Mouse (Mus musculus): ENCODE data around the gene 1700001L19Rik.

Gene 1700001L19Rik

GRCm38 (mm10) chr13:68607652-68608405 is 10.6 kb downstream of the 1700001L19Rik start:
- DNase-seq (ENCODE audit: low read depth, low spot score), result peak; percentile 52

- peak; percentile 11 for DNase-seq (ENCODE audit: low read depth, low spot score)
These were observed 25.6 kb downstream of the 1700001L19Rik start for GRCm38 (mm10) chr13:68622792-68623191.

GRCm38 (mm10) chr13:68627041-68627440 is 29.8 kb downstream of the 1700001L19Rik start:
- no peak for DNase-seq (ENCODE audit: low read depth, low spot score)

GRCm38 (mm10) chr13:68642786-68643185 is 45.6 kb downstream of the 1700001L19Rik start:
- peak; percentile 81 for DNase-seq (ENCODE audit: low read depth, low spot score)

Data from ZHBTc4 (cell line).